Mouse (Mus musculus) cerebellum, adult (tissue): Measurements from ENCODE around the gene Hsf2bp.
"Not testable (repeated sequence)": the region's sequence is repeated elsewhere in the genome, so short reads cannot be mapped to it uniquely, and the experiment has no call there.

ENCODE experiments used
- ATAC-seq: cut with Nextera tagmentation; 2 replicates; pipeline ENCODE4 v1.9.2; 2017; ENCODE audit warnings: mild to moderate bottlenecking, moderate library complexity, mixed read lengths; ENCODE audit not compliant: insufficient number of reproducible peaks, low FRiP score, low TSS enrichment

Gene Hsf2bp

DNA sequence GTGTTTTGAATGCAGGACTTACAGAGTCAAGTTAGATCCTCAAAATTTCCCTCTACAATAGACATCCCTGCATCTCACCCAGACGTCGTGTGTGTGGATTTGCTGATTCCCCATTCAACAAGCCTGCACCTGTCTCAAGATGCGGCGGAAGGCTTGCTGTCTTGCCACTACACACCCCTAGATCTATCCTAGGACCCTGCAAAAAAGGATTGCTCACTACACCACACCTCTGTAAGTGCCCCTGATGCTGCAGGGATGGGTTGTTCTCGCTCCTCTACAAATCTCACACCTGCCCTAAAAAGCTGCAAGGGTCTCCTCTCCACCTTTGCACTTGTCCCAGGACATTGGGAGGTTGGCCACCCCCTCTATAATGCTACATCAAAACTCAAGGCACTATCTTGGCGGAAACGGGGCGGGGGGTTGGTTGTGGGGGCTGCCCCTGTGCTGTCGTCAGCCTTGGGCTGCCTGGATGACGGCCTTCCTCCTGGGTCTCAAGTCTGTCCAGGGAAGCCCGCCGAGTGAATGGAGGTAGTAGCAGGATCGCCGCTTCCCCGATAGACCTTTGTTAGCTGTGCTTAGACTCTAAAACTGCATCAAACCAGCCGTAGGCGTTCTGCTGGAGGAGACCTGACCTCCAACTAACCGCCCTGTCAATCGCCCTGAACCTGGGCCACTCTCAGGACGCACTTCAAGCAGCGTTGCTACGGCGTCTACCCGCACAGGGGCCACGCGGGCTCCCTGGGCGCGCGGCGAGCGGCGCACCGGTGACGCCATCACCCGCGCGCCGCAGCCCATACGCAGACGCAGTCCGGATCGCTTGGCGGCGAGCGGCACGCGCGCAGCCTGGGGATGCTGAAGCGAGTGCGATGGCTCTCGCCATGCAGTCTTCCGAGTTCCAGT is at the start of gene Hsf2bp, which contains the start of gene Rrp1b:
TSS of gene Hsf2bp (minus strand) at position 741 of the 900 bp plus-strand sequence.
TSS of gene Rrp1b (plus strand) at position 492 of the 900 bp plus-strand sequence.
- ATAC-seq: peak; percentile 86

DNA sequence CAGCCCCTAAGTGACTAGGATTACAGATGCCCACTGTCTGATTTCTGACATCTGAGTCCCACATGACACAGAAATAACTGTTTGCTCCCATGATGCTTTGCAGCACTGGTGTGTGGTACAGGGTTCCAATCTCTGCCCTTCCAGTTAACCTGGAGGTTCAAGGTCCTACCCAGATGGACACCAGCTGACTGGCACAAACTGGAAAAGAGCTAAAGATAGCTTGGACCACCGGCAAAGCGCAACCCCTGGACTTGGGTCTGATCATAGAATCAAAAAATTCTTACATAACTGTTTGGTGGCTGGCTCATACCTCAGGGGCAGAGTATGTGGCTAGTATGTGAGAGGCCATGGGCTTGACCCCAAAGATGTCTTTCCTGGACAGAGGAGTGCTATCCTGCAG is 47.2 kb upstream of the Hsf2bp start:
- no peak for ATAC-seq

DNA sequence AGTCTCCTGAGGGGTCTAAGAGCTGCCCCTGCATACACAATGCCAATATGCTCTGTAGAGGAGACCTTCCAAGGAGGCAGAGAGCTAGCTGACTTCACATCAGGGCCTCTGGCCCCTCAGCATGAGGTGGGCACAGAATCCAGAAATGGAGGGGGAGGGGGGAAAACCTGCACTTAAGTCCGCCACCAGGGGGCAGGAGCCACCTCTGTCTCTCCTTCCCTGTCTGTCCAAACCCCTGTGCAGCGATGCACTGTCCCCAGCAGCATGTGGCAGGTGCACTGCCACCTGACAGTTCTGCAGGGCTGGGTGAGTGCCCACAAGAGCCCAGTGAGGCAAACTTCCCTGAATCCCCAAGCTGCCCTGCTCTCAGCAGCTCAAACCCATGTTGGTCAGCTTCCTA is 39.0 kb upstream of the Hsf2bp start:
- ATAC-seq: no peak

DNA sequence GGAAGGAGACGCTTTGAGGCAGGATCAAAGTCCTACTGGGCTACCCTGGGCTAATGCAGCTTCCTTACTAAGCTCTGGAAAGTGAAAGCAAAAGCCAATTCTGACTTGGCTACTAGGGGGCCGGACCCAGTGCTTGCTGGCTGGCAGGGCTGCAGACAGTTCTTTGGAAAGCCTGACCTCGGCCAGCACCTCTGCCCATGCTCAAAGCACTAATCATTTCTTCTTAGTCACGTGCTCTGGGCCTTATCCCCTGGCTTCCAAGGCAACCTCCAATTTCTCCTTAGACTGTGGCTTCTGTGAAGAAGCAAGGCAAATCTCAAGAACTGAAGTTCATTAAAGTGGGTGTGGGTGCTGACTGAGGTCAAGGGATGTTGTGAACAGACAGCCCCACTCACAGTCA is 38.5 kb upstream of the Hsf2bp start:
- no peak for ATAC-seq

DNA sequence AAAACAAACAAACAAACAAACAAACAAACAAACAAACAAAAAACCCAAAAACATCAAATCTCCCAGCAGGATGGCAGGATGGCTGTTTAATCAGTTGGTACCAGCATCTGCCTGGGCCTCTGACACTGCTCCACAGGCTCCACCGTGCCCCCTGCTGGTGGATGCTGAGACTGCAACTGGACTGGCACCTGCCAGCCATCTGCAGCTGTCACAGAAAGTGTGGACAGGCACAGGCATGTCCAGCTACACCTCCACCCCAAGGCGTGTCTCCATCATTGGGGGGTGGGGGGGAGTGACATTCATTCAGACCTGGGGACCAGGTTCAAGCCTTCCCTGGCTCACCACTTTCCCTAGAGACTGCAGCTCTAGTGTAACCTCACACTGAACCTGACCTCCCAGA is 37.2 kb upstream of the Hsf2bp start:
- ATAC-seq: no peak

DNA sequence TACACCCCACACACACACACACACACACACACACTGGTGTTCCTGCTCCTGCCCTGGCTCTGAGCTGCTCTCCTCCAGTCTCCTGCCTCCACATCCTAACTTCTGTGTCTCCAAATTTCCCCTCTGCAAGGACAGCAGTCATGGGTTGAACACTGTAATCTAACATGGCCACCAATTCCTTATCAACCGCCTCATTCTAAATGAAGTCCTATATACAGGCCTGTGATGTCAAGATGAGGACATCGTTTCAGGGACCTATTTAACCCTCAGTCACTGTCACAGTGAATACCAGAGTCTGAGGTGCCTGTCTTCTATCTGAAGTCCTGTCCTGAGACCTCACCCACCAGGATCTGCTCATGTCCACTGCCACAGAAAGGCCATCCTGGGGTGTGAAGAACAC is 32.7 kb upstream of the Hsf2bp start:
- ATAC-seq: no peak

DNA sequence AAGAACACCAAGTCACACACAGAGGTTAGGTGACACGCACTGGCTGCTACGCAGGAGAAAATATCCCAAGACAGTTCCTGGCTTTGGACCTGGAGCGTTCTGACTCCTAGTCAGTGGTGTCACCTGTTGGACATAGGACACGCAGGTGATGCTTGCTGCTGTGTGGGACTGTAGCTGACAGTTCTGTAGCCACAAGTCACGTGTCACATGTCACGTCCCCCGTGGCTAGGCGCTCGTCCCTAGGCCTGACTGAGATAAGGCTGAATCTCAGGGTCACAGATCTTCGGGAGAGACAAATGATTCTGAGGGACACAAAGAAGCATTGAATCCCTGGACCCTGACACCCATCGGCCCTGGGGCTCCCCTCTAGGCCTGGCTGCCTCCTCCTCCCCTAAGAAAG is 32.2 kb upstream of the Hsf2bp start:
- no peak for ATAC-seq

- no peak for ATAC-seq
Observed at GRCm38 (mm10) chr17:32067541-32067940, 31.4 kb upstream of the Hsf2bp start.

GRCm38 (mm10) chr17:32064762-32065161 is 28.6 kb upstream of the Hsf2bp start:
- not testable (repeated sequence) for ATAC-seq

GRCm38 (mm10) chr17:32063654-32064053 is 27.5 kb upstream of the Hsf2bp start:
- no peak for ATAC-seq

GRCm38 (mm10) chr17:32061219-32061618 is 25.1 kb upstream of the Hsf2bp start:
- ATAC-seq: no peak

- no peak for ATAC-seq
Observed at GRCm38 (mm10) chr17:32059084-32059483, 22.9 kb upstream of the Hsf2bp start.

GRCm38 (mm10) chr17:32057843-32058242 is 21.7 kb upstream of the Hsf2bp start:
- ATAC-seq: no peak

GRCm38 (mm10) chr17:32053677-32054076 is 17.5 kb upstream of the Hsf2bp start:
- ATAC-seq: no peak

GRCm38 (mm10) chr17:32052237-32053080 is 16.3 kb upstream of the Hsf2bp start:
- no peak for ATAC-seq

DNA sequence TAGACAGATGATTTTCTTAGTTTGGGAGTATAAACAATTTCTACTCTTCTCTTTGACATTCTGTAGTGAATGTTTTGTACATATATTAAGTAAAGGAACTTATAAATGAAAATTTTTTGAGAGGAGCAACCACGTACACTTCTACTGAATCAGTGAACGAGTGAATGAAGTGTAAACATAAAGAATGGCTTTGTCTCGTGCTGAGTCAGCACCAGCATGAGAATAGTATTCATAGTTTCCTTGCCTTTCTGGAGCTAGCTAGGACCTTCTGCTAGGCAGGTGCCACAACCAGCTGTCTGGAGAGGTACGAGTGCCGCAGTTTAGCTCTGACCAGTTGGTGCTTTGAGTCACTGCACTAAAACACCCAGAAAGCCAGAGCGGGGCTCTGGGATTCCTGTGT is 14.5 kb upstream of the Hsf2bp start:
- no peak for ATAC-seq

- no peak for ATAC-seq
Observed at GRCm38 (mm10) chr17:32049914-32050313, 13.8 kb upstream of the Hsf2bp start.

DNA sequence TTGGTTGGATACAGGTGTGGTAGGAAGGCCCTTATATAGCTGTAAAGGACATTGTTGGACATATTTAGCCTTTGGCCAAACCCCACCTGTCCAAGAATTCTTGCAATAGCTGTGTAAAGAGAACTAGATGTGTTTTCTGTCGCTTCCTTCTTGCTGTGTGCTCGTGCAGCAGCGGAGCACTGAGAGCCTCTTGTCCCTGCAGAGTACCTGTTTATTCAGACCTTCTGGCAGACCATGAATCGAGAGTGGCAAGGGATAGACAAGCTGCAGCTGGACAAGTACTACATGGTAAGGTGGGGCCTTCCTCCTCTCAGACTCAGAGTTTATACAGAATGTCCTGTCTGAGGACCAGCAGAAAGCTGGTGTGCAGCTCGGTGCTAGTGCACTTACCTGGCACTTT is 12.2 kb upstream of the Hsf2bp start:
- no peak for ATAC-seq

DNA sequence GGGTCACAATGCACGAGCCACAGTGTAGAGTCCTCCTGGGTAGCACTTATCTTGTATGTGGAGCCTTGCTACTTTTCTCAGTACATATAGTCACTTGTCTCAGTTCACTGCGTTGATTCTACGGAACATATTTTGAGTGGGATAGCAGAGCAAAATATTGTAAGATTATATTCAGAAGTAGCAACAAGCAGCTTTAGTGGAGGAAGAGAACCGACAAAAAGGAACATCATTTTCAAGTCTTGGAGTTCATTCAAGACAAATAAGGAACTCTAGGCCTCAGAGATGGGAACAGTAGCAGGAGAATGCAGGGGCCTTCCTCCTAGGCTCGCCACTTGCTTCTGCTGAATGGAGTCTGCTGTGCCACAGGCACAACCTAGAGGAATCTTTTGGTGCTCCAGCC is 10.4 kb upstream of the Hsf2bp start:
- no peak for ATAC-seq

- ATAC-seq: no peak
Observed at GRCm38 (mm10) chr17:32040263-32040662, 4.1 kb upstream of the Hsf2bp start.
